Mouse (Mus musculus) E14TG2a.4 (cell line): Measurements from ENCODE around the gene Grk6.

Experiments
- CTCF ChIP-seq: conservative IDR thresholded peaks from 2 replicates; pipeline ENCODE4 v1.5.1; 2014; ENCODE audit warnings: low read length
- NANOG ChIP-seq: IDR thresholded peaks from 2 replicates; pipeline ENCODE4 v1.6.1; 2014; ENCODE audit warnings: borderline replicate concordance, low read length, mixed read lengths
- POU5F1 ChIP-seq: IDR thresholded peaks from 2 replicates; pipeline ENCODE4 v1.6.1; 2014; ENCODE audit warnings: low read length, borderline replicate concordance

DNA sequence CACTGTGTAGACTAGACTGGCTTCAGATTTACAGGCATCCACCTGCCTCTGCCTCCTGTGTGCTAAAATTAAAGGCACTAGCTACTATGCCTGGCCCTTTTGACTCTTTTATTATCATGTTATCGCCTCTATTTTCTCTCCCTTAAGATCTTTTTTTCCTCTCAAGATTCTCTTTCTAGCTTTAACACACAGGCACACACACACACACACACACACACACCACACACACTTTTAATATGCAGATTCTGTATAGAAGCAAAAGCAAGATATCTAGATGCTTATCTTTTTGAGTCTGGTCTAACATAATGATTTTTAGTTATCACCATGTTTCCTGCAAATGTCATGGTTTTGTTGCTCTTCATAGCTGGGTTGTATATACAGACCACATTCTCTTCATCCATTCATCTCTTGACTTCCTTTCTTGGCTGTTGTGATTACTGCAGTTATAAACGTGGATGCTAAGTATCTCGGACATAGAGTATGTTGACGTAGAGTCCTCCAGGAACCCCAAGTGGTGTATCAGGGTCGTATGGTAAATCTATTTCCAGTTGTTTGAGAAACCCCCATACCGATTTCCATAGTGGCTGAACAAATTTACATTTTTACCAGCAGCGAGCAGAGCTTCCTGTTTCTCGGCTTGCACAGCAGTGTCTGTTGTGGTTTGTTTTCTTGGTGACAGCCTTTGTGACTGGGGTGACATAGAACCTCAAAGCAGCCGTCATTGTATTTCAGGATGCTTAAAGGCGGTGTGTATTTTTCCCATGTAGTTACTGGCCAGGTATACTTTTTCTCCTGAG lies 12.8 kb upstream of the Grk6 start:
- TF ChIP-seq CTCF = no peak
- no peak for TF ChIP-seq POU5F1
- TF ChIP-seq NANOG = no peak
